Mouse (Mus musculus) embryonic facial prominence, embryonic 12.5 days (tissue): ENCODE measurements at regions not wholly inside any gene's neighbourhood (a gene's known extent, or its start where the extent isn't known, plus 50 kb on each side); places are given as distances from the start of the nearest gene placed in this dataset.

Experiments used
- ATAC-seq: fragments of 200-750 bp; cut with Nextera tagmentation; 2 replicates; pipeline ENCODE4 v1.8.0; 2017; ENCODE audit not compliant: insufficient number of reproducible peaks, insufficient read depth, low FRiP score, low TSS enrichment
- H3K27ac ChIP-seq: fragments of 300-500 bp; sonication (generic); 2 replicates; pipeline ENCODE4 v1.5.1; 2016; ENCODE audit warnings: mild to moderate bottlenecking
- H3K27me3 ChIP-seq: fragments of 300-500 bp; sonication (generic); 2 replicates; pipeline ENCODE4 v1.6.1; 2016; ENCODE audit warnings: mild to moderate bottlenecking, moderate library complexity
- H3K36me3 ChIP-seq: fragments of 300-500 bp; sonication (generic); 2 replicates; pipeline ENCODE4 v1.6.1; 2016; ENCODE audit warnings: mild to moderate bottlenecking
- H3K4me1 ChIP-seq: fragments of 300-500 bp; sonication (generic); 2 replicates; pipeline ENCODE4 v1.6.1; 2016
- H3K4me2 ChIP-seq: fragments of 300-500 bp; sonication (generic); replicated peaks from 2 replicates; pipeline ENCODE4 v1.6.1; 2016; ENCODE audit warnings: mild to moderate bottlenecking, moderate library complexity
- H3K4me3 ChIP-seq: fragments of 300-500 bp; sonication (generic); 2 replicates; pipeline ENCODE4 v1.5.1; 2016; ENCODE audit warnings: mild to moderate bottlenecking
- H3K9ac ChIP-seq: fragments of 300-500 bp; sonication (generic); 2 replicates; pipeline ENCODE4 v1.6.1; 2016; ENCODE audit warnings: mild to moderate bottlenecking, moderate library complexity
- H3K9me3 ChIP-seq: fragments of 300-500 bp; sonication (generic); 2 replicates; pipeline ENCODE4 v1.6.1; 2016; ENCODE audit warnings: mild to moderate bottlenecking, moderate library complexity
- WGBS: fragments of 180-500 bp; shearing (Covaris S2); methylation state at CpG from one replicate; pipeline ENCODE4 v1.1.7; 2016; 5-methylcytosine and 5-hydroxymethylcytosine counted together

GRCm38 (mm10) chr13:28552974-28553750 is 295.8 kb downstream of the Gm11361 start:
- ATAC-seq: 0 out of 2 replicates have a peak, but pooled peaks have one; percentile 48
- Histone ChIP-seq H3K4me3 (no peak overlapping the region), H3K9ac (peak overlapping the region; percentile 24; the same call in 1 of the 2 replicates)

DNA sequence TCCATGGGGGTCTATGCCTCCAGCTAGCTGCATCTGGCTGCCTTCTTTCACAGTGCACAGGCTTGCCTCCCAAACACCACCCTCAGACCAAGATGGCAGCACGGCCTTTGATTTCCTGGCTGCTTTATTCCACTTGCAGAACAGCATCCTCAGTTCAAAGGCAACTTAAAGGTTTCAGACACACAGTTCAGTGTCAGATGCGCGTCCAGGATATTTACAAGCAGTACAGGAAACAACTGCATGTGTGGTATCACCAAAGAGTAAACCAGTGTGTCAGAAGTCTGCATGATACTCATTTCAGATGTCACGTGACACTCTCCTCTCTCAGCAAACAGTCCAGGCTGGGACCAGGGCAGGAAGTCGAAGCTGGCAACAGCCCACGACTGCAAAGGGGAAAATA is 294.2 kb downstream of the Gm11361 start:
- Histone ChIP-seq H3K4me1 (peaks cover 43% of the 10 kb centered on the region), H3K27me3 (no peaks in the 10 kb centered on the region), H3K36me3 (0 out of 2 replicates have a peak, but pooled peaks cover 5% of the 10 kb centered on the region), H3K27ac (no peak overlapping the region), H3K4me2 (no peak overlapping the region), H3K9me3 (no peaks in the 10 kb centered on the region), H3K9ac (no peak overlapping the region), H3K4me3 (no peak overlapping the region)
- ATAC-seq: no peak
- 64% methylated on average over 6 of the region's 6 CpGs for WGBS

More at GRCm38 (mm10) chr13:28552974-28553750, 295.8 kb downstream of the Gm11361 start:
- Histone ChIP-seq H3K4me2 (peak overlapping the region; percentile 15), H3K36me3 (0 out of 2 replicates have a peak, but pooled peaks cover 5% of the 10 kb centered on the region), H3K4me1 (peaks cover 49% of the 10 kb centered on the region), H3K9me3 (no peaks in the 10 kb centered on the region), H3K27me3 (no peaks in the 10 kb centered on the region), H3K27ac (peak overlapping the region; percentile 86)
- 23% methylated on average over 10 of the region's 10 CpGs for whole genome bisulfite sequencing

DNA sequence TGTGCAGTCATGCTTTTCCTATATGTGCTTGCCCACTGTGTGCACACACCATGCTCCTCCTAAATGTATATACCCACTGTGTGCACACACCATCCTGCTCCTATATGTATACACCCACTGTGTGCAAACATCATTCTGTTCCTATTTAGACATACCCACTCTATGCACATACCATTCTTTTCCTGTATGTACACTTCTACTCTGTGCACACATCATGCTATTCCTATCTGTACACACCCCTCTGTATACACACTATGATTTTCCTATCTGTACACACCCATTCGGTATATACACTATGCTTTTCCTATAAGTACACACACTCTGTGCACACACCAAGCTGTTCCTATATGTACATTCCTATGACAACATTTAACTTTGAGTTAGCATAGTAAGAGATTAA is 288.5 kb downstream of the Gm11361 start:
- 89% methylated on average over 1 of the region's 1 CpGs for WGBS
- no peaks in the 10 kb centered on the region for H3K27me3 ChIP-seq
- 0 out of 2 replicates have a peak, but pooled peaks cover 8% of the 10 kb centered on the region for H3K36me3 ChIP-seq
- no peak overlapping the region for H3K4me3 ChIP-seq
- H3K4me1 ChIP-seq: peaks cover 25% of the 10 kb centered on the region
- H3K9me3 ChIP-seq: no peaks in the 10 kb centered on the region
- no peak overlapping the region for H3K9ac ChIP-seq
- peak overlapping the region; percentile 46 for H3K27ac ChIP-seq
- 0 out of 2 replicates have a peak, but pooled peaks have one; percentile 18 for ATAC-seq
- H3K4me2 ChIP-seq: no peak overlapping the region

DNA sequence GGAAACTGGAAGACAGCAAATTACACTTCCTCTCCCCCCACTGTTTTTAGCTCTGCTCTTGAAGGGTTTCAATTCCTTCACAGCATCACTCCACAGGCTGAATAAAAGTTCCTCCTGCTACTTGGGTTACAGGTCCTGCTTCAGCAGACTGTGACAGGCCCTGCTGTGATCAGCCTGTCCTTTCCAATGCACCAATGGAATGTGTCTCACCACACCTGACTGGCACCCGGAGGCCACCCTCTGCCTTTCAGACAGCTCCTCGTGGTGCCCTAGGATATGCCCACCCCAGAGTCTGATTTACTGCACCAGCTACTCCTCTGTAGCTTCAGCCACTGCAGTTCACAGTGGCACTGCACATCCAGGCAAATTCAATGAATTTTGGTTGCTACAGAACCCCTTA is 288.0 kb downstream of the Gm11361 start:
- Histone ChIP-seq H3K4me3 (no peak overlapping the region), H3K36me3 (0 out of 2 replicates have a peak, but pooled peaks cover 8% of the 10 kb centered on the region), H3K9me3 (no peaks in the 10 kb centered on the region), H3K9ac (no peak overlapping the region; the same call in 1 of the 2 replicates), H3K4me1 (peaks cover 25% of the 10 kb centered on the region), H3K27me3 (no peaks in the 10 kb centered on the region), H3K4me2 (no peak overlapping the region), H3K27ac (peak overlapping the region; percentile 46)
- 0 out of 2 replicates have a peak, but pooled peaks have one; percentile 30 for ATAC-seq
- WGBS: 36% methylated on average over 2 of the region's 2 CpGs

DNA sequence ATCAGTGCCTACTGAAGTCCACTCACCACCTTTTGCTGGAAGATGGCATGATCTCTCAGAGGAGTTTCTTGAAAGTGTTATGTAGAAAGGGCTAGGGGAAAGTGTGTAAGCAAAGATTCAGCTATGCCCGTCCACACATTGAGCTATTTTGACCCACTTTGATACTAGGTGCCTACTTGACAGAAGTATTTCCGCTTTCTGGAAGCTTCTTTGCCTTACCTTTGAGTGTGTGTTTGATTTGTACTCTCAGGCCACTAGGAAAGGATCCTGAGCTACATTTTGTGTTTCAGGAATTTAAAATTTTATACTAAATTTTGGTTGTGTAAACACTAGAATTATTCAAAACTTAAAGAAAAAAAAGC is 287.5 kb downstream of the Gm11361 start:
- 62% methylated on average over 2 of the region's 2 CpGs for WGBS
- Histone ChIP-seq H3K27me3 (no peaks in the 10 kb centered on the region), H3K9ac (no peak overlapping the region), H3K4me2 (peak overlapping the region; percentile 24; the same call in 1 of the 2 replicates), H3K27ac (peak overlapping the region; percentile 74), H3K36me3 (0 out of 2 replicates have a peak, but pooled peaks cover 8% of the 10 kb centered on the region), H3K4me3 (no peak overlapping the region), H3K4me1 (peaks cover 25% of the 10 kb centered on the region), H3K9me3 (no peaks in the 10 kb centered on the region)
- no peak for ATAC-seq

DNA sequence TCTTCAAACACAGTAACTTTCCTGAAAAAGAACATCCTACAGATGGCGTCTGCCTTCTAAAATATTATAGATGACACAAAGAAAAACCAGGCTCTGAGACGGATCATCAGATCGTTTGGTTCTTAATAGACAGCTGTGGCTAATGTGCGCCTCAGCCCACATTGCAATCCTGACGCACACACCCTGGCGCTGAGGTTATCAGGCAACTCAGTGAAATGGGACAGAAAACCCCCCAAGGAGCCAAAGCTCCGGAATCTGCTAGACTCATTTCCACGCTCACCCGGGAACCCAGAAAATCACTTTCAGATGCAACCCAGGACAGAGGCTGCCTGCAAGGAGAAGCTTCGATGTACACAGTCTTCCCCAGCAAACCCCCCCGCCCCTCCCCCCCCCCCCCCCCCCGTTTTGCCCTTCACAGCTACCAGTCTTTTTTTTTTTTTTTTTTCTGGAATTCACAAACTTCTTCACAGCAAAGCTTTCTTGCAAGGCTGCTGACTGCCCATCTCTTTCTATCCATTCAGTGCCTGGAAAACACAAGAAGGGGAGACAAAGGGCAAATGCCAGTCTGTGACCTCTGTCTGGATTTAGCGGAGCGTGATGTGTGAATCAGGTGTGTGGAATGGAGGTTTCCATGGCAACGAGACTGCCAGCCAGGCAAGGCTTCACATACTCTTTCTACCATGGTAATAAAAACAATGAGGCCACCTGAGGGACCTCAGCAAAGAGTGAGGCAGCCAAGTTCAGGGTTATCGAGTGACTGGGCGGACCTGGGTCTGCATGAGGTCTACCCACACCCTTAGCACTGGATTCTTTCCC is 286.9 kb downstream of the Gm11361 start:
- H3K4me2 ChIP-seq: peak overlapping the region; percentile 24; the same call in 1 of the 2 replicates
- 10% methylated on average over 15 of the region's 17 CpGs for WGBS

DNA sequence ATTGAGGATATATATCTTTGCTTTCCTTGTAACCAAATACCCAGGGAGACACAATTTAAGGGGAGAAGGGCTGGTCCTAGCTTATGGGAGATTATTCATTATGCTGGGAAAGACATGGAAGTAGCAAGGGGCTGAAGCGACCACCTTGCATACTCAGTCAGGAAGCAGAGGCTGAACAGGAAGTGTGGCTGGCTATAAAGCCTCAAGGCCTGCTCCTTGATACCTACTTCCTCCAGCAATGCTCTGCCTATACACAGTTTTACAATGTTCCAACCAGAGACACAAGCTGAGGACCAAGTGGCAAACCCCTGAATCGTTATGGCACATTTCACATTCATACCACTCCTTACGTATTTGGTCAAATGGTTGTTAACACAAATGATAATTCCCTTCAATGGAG is 284.3 kb downstream of the Gm11361 start:
- ATAC-seq: no peak
- Histone ChIP-seq H3K4me3 (no peak overlapping the region), H3K27ac (no peak overlapping the region), H3K4me2 (no peak overlapping the region), H3K9me3 (peaks cover 7% of the 10 kb centered on the region; the same call in 1 of the 2 replicates), H3K4me1 (peaks cover 25% of the 10 kb centered on the region), H3K36me3 (peaks cover 10% of the 10 kb centered on the region; the same call in 1 of the 2 replicates), H3K9ac (no peak overlapping the region), H3K27me3 (no peaks in the 10 kb centered on the region)
- 90% methylated on average over 3 of the region's 3 CpGs for WGBS

More for the DNA sequence above, 286.9 kb downstream of the Gm11361 start:
- H3K36me3 ChIP-seq: 0 out of 2 replicates have a peak, but pooled peaks cover 8% of the 10 kb centered on the region
- H3K27me3 ChIP-seq: no peaks in the 10 kb centered on the region
- H3K27ac ChIP-seq: peak overlapping the region; percentile 74
- H3K4me1 ChIP-seq: peaks cover 25% of the 10 kb centered on the region
- H3K9me3 ChIP-seq: no peaks in the 10 kb centered on the region
- no peak overlapping the region for H3K9ac ChIP-seq
- ATAC-seq: peak; percentile 49; the same call in 1 of the 2 replicates
- 0 out of 2 replicates have a peak overlapping the region, but pooled peaks have one; percentile 2 for H3K4me3 ChIP-seq

DNA sequence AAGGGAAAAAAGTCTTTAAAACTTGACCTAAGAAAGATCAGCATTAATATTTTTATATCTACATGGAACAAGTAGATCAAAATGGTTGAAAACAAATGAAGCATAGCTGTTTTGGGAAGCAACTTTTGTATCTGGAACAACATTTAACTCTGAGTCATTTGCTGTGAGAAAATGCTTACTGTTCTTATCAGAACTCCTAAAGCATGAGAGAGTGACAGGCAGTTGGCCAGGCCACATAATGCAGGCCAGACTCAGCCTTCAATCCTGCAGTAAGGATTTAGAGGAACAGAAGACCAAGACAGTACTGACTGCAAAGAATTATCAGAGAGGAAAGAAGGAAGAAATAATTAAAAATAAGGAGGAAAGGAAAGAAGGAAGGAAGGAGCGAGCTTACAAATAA is 275.8 kb downstream of the Gm11361 start:
- 88% methylated on average over 1 of the region's 1 CpGs for WGBS

GRCm38 (mm10) chr13:28532278-28532677 is 274.9 kb downstream of the Gm11361 start:
- no peak for ATAC-seq
- Histone ChIP-seq H3K4me2 (no peak overlapping the region), H3K36me3 (peaks cover 5% of the 10 kb centered on the region), H3K4me3 (no peak overlapping the region), H3K27me3 (no peaks in the 10 kb centered on the region), H3K9ac (no peak overlapping the region), H3K27ac (no peak overlapping the region), H3K4me1 (peaks cover 10% of the 10 kb centered on the region; the same call in 1 of the 2 replicates), H3K9me3 (0 out of 2 replicates have a peak, but pooled peaks cover 5% of the 10 kb centered on the region)
- 59% methylated on average over 3 of the region's 3 CpGs for WGBS

More for the DNA sequence above, 275.8 kb downstream of the Gm11361 start:
- peaks cover 7% of the 10 kb centered on the region for H3K36me3 ChIP-seq
- no peak overlapping the region for H3K4me3 ChIP-seq
- no peak overlapping the region for H3K4me2 ChIP-seq
- 0 out of 2 replicates have a peak, but pooled peaks cover 7% of the 10 kb centered on the region for H3K9me3 ChIP-seq
- no peak overlapping the region for H3K27ac ChIP-seq
- no peak for ATAC-seq
- peaks cover 10% of the 10 kb centered on the region; the same call in 1 of the 2 replicates for H3K4me1 ChIP-seq
- H3K27me3 ChIP-seq: no peaks in the 10 kb centered on the region
- no peak overlapping the region for H3K9ac ChIP-seq

DNA sequence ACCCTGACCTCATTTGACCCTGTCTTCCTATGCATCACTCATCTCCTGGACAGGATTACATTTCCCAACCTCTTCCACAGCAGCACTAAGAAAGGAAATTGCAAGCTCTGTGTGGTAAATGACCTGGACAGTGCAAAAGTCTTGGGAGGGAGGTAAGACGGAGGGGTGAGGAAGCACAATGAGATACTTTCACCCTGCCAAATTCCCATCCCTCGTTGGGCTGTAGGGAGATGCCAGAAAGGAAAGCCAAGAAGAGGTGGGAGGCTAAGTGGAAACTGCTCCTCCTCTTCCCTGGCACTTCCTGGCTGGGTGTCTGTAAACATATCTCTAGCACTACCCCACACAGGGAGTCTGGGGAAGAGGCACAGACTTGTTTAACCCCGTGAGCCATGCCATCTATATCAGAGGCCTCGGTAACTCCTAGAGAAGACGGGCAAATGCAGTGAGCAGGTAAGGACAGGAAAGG is 274.2 kb downstream of the Gm11361 start:
- Histone ChIP-seq H3K9me3 (0 out of 2 replicates have a peak, but pooled peaks cover 5% of the 10 kb centered on the region), H3K36me3 (peaks cover 5% of the 10 kb centered on the region), H3K4me3 (no peak overlapping the region), H3K27ac (no peak overlapping the region), H3K4me2 (no peak overlapping the region), H3K9ac (no peak overlapping the region), H3K27me3 (no peaks in the 10 kb centered on the region), H3K4me1 (peaks cover 10% of the 10 kb centered on the region; the same call in 1 of the 2 replicates)
- 65% methylated on average over 5 of the region's 5 CpGs for WGBS
- no peak for ATAC-seq

DNA sequence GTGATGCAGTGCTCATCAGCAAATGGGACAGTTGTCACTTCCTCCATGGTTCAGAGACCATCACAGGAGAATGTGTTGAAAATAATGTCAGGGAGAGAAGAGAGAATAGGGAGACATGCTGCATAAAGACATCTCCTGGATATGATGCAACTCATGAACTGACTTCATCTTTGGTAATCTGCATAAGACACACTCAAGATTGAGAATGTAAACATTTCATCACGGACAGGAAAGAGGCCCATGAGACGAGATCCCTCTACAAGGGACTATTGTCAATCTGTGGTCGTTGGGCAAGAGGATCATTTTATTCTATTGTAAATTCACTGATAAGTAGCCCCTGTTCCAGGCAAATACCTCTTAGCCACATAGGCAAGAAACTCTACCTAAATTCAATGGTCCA is 273.6 kb downstream of the Gm11361 start:
- Histone ChIP-seq H3K36me3 (peaks cover 5% of the 10 kb centered on the region), H3K27ac (no peak overlapping the region), H3K4me1 (peaks cover 10% of the 10 kb centered on the region; the same call in 1 of the 2 replicates), H3K9me3 (0 out of 2 replicates have a peak, but pooled peaks cover 5% of the 10 kb centered on the region), H3K4me3 (no peak overlapping the region), H3K9ac (no peak overlapping the region), H3K27me3 (no peaks in the 10 kb centered on the region), H3K4me2 (no peak overlapping the region)
- no peak for ATAC-seq
- 79% methylated on average over 3 of the region's 3 CpGs for WGBS
